Mouse (Mus musculus) lung, embryonic 16.5 days (tissue): ENCODE data around the gene Rnf17. TPM values are rescaled to one million over a fixed set of nuclear protein-coding genes. Genes with fewer than 3 reads are reported as not detected.

Experiments used
- polyA plus RNA-seq: library from polyadenylated mRNA; unstranded; fragments of >200 nt; fragmentation: Nextera tagmentation; extraction: Ambion mirVana; gene quantifications from 2 replicates; pipeline ENCODE4 v1.2.1, GENCODE M21; 2015

Gene Rnf17
- polyA plus RNA-seq, 1 experiment from 2014 or later = 1.4 TPM

Other genes starting within 250 kb of the Rnf17 start
- gene Gzmg, start 243.0 kb upstream of the Rnf17 start, polyA plus RNA-seq = not detected in 2 replicates
- gene Gzmn, start 228.0 kb upstream of the Rnf17 start, polyA plus RNA-seq = not detected in 2 replicates
- not detected in 2 replicates for gene Gzmf, start 191.2 kb upstream of the Rnf17 start, polyA plus RNA-seq
- not detected in 2 replicates for gene Gzmc, start 167.9 kb upstream of the Rnf17 start, polyA plus RNA-seq
- gene Gzmb, start 140.3 kb upstream of the Rnf17 start, polyA plus RNA-seq = 2.0 and 2.3 TPM in 2 replicates
- 2.2 and 2.6 TPM in 2 replicates for gene Atp12a, start 37.5 kb upstream of the Rnf17 start, polyA plus RNA-seq
- gene Cenpj, start 172.8 kb downstream of the Rnf17 start, polyA plus RNA-seq = 9.8 and 12.7 TPM in 2 replicates
- 7.7 and 8.1 TPM in 2 replicates for gene Parp4, start 173.0 kb downstream of the Rnf17 start, polyA plus RNA-seq